Mouse (Mus musculus): Measurements from ENCODE around the gene Shisa5.

Gene Shisa5

DNA sequence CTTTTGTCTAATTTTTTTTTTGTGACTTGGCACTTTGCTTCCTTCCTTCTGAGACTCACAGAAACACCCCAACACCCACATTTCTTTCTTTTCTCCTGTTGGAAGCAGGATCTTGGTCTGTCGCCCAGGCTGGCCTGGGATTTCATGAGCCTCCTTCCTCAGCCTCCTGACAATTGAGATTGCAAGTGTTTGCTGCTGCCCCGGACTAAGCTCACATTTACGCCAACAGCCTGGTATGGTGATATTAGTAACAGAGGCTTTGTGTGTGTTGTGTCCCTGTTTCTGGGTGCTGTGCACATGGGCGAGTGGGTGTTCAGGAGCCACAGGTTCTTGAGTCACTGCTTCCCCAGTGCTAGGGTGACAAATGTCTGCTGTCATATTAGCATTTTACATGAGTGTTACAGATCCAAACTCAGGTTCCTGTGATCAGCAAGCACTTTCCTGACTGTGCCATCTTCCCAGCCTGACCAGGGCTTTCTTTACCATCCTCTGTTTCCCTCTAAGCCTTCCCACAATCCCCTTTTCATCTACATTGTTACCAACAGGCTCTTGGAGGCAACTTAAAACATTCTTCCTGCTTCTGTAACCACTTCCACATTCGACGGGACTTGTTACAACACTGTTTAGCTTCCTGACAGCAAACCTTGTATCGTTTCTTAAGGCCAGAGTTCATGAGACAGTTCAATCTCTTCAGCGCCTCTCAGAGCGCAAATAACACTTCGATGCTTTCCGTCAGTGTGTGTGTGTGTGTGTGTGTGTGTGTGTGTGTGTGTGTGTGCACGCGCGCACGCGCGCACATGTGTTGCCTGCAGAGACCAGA is 15.3 kb upstream of the Shisa5 start:
- no peak for DNase-seq

DNA sequence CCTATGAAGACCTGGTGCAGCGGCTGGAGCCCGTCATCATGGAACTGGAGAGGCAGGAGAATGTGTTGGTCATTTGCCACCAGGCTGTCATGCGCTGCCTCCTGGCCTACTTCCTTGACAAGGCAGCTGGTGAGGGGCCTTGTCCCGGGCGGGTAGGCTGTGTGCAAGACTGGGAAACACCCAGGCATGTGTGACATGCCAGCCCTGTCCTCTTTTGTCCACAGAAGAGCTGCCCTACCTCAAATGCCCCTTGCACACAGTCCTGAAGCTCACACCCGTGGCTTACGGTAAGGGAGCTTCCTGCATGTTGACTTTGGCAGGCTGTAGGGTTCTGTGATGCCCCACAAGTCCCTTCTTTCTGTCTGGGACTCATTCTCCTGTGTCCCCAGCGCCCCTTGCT is 10.8 kb upstream of the Shisa5 start:
- no peak for DNase-seq

GRCm38 (mm10) chr9:109028421-109028820 is 9.9 kb upstream of the Shisa5 start:
- no peak for DNase-seq

- DNase-seq, result no peak
Measured at GRCm38 (mm10) chr9:109028919-109029318, 9.4 kb upstream of the Shisa5 start.

DNA sequence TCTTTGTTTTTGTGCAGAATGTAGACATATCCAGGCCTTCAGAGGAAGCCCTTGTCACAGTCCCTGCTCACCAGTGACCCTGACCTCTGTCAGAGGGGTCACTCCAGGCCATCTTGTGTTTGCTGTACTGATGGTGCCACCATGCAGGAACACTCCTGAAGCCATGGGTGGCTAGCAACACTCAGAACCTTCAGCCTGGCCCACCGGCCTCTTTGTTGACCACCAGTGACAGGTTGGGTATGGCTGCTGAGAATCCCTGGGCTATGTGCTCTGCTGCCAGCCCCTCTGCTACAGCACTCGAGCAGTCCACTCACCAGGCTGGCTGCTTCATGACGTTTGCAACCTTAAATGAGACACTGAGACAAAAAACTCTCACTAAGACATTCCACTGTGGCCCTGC is 8.1 kb upstream of the Shisa5 start:
- DNase-seq, result no peak

- DNase-seq, result no peak
Measured at GRCm38 (mm10) chr9:109031001-109031400, 7.4 kb upstream of the Shisa5 start.

DNA sequence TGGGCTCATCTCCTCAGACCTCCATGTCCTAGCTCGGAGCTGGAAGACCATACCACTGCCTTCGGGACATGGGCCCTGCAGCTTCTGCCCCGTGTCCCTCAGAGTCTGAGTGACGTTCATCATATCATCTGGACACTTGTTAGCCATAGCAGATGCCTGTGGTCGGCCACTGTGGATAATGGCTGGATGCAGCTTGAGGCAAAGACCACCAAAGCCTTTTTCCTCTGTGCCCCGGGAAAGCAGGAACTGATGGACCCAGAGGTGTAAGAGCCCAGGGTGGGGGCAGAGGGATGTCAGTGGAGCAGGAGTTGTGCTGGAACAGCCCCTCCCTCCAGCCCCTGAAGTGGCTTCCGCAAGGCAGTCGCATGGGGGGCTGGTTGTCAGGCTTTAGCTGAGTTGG is 6.7 kb upstream of the Shisa5 start:
- no peak for DNase-seq

DNA sequence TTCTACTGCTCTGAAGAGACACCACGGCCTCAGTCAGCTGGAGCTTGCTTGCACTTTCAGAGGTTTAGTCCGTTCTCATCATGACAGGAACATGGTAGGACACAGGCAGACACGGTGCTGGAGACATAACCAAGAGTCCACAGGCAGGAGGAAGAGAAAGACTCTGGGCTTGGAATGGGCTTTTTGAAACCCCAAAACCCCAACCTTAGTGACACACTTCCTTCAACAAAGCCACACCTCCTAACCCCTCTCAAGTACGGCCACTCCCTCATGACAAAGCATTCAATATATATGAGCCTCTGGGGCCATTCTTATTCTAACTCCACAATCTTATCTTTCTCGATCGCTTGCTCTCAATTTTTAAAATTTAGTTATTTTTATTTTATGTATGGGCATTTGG is 5.9 kb upstream of the Shisa5 start:
- DNase-seq, result no peak

DNA sequence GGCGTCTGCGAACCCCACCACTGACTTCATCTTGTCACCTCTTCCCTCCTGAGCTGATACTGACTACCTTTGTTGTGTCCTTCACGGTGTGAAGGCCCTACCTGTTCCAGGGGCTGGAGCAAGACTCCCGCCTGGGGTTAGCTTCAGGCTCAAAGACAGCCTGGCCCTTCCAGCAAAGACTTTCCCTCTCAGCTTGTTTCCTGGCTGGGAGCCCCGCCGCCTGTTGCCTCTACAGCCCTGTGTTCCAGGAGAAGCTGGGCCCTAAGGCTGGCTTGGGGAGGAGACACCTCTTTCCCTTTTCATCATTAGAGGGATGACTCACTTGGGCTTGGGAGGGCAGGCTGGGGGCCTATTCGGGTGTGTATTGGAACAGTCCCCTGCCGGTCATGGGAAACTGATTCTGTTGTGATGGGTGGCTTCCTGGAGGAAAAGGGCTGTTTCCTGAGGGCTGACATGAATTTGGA is 568 bp downstream of the Shisa5 start:
- peak; percentile 67 for DNase-seq

DNA sequence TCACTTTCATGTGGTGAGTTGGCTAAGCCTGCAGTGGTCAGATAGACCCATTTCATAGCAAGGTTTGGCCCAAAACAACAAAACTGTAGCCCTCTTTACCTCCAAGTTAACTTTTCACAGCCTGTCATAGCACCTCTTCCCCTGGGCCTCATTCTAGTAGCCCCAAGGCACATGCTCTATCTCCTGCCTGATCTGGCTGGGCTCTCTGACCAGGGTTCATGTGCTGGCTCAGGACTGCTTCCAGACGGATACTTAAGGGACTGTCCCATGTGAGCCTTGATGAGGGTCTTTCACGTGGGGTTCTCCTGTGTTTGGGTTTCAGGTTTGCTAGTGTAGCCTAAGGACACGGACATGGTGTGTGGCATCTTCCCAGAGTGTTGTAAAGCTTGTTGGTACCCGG is 1.3 kb downstream of the Shisa5 start:
- DNase-seq, result peak; percentile 12

GRCm38 (mm10) chr9:109040216-109040615 is 1.9 kb downstream of the Shisa5 start:
- DNase-seq, result peak; percentile 35

GRCm38 (mm10) chr9:109040906-109041305 is 2.5 kb downstream of the Shisa5 start:
- peak; percentile 27 for DNase-seq

DNA sequence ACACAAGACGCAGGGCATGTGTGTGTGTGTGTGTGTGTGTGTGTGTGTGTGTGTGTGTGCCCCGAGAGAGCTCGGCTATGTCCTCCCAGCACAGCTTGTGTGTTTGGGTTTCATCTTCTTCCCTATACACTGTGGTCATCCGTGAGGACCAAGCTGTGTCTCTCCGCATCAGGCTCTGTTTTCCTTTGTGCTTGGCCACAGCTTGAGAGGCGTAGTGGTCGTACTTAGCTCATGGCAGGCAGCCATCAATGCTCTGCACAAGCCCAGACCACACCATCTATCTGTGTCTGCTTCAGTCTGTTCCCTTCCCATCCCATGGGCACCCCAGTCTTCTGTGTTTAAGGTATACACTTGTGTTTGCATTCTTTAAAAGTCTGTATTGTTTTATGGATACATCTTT is 3.0 kb downstream of the Shisa5 start:
- no peak for DNase-seq

- peak; percentile 65 for DNase-seq
Measured at GRCm38 (mm10) chr9:109046306-109046705, 7.9 kb downstream of the Shisa5 start.

- no peak for DNase-seq
Measured at GRCm38 (mm10) chr9:109049316-109049715, 11.0 kb downstream of the Shisa5 start.

DNA sequence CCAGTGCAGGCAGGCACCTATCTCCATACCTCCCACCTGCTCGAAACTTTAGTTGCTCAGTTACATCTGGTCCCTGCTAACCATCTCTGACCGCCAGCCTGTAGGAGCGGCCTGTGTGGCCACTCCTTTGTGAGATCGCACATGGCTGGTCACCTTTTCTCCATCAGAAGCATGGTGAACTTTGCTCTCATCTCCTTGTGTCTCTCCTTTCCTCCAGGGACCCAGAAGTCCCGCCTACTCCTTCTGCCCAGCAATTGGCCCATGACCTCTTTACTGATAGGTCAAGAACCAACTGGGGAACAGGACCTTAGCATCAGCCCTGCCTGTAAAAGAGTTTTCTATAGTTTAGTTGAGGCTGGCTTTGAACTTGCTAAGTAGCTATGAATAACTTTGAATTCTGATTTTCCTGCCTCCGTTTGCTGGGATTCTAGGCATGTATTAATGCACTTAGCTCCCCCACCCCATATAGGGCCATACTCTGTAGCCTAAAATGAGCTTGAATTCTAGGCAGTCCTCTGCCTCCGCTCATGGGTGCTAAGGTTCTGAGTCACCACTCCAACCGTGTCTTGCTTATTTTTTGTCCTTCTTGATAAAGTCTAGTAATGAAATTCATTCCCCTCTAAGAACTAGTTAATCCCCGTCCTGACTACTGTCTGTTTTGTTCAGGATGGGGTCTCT is 11.8 kb downstream of the Shisa5 start:
- DNase-seq, result no peak

DNA sequence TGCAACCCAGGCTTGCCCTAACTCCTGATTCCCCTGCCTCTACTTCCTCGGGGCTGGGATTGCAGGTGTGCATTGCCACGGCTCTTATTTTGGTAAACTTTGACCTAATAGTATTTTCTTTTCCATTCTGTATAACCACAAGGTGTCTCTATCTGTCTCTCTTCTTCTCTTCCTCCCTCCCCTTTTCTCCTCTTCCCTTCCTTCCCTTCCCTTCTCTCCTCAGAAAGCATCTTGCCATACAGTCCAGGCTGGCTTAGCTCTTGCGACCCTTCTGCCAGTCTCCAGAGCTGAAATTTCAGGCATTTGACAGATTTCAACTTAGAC is 12.3 kb downstream of the Shisa5 start:
- DNase-seq, result no peak

DNA sequence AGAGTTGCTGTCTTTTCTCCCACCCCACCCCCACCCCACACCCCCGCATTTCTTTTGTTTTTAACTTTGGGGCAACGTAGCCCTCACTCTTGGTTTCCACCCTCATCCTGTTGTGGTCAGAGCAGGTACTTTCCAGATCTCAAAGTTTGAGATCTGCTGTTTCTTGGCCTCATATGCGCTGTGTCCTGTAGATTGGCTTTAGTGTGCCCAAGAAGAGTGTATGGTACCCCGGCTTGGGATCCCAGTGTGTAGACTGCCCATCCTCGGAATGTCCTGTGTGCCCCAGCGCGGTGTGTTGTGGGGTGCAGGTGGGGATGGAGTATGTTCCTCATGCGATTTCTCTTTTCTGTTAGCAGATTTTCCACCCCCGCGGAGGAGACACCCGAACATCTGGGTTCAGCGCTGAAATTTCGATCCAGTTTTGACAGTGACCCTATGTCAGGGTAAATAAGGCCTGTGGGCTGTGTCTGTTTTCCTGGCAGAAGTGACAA is 12.7 kb downstream of the Shisa5 start:
- no peak for DNase-seq

GRCm38 (mm10) chr9:109051651-109052489 is 13.5 kb downstream of the Shisa5 start:
- no peak for DNase-seq

GRCm38 (mm10) chr9:109052490-109053260 is 14.3 kb downstream of the Shisa5 start:
- DNase-seq, result no peak

DNA sequence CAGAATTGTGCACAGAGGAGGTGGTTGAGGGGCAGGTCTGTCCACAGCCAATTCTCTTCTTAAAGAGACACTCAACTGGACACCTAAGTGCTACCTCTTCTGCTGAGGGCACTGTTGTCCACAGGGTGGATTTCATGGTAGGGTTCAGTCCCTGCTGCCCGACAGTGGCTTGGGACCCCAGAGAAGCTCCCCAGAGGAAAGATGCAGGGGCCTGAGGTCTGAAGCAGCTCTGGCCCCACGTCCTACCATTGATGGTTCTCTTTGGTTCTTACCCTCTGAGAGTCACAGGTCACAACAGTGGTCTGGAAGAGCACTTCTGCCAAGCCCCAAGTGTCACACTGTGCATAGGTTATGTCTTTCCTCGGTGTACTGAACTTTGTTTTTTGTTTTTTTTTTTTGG is 15.0 kb downstream of the Shisa5 start:
- DNase-seq, result no peak

- no peak for DNase-seq
Measured at GRCm38 (mm10) chr9:109053851-109054250, 15.5 kb downstream of the Shisa5 start.

DNA sequence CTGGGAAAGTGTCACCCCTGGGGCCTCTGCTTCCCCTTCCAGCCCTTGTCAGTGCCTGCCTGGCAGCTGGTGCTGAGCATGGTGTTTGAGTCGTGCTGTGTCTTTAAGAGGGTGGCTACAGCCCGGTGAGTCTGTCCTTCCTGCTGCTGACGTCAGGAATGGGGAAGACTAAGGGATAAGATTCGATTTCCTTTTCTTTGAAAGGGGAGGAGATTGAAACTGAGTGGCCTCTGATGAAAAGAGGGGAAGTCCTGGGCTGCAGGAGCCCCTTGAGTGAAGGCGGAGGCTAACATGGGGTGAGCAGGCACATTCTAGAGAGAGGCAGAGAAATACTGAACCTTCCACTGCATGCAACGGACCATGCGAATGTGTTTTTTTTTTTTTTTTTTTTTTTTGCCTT is 16.3 kb downstream of the Shisa5 start:
- peak; percentile 78 for DNase-seq
